Mouse (Mus musculus) cerebellum, adult 18-20 months (tissue): Measurements from ENCODE around the gene Prl.
"Not testable (repeated sequence)": the region's sequence is repeated elsewhere in the genome, so short reads cannot be mapped to it uniquely, and the experiment has no call there.

Experiments used
- DNase-seq, 2 experiments: peaks; one replicate each; pipeline ENCODE4 v3.0.0; 2021

The Prl gene

DNA sequence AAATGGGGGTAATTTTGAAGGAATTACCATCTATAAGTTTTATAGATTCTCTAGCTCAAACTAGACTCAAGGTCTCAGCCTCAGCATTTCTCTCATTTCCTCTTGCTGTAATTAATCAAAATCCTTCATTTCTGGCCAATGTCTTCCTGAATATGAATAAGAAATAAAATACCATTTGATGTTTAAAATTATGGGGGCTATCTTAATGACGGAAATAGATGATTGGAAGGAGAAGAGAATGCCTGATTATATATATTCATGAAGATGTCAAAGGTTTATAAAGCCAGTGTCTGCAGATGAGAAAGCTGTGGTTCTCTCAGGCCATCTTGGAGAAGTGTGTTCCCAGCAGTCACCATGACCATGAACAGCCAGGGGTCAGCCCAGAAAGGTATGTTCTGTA is at the start of gene Prl:
Gene Prl, plus strand, starts transcription at position 301 of the 400 bp plus-strand sequence.
- no peak for DNase-seq

DNA sequence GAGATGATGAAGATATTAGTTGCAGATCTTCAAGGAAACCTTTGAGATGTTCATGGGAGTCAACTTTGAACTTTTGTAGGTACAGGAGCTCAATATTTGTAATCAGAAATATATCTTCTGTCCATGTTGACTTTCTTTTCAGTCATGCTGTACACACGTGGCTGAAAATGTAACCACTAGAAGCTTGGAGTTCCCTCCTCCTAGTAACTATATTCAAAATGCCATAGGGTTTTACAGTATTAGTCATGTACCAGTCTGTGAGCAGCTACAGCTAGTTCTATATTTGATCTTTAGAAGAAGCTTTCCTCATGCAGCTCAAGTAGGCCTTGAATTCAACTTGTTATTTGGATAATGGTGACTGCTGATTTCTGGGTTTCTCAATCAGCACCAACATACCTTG is 30.8 kb upstream of the Prl start:
- no peak for DNase-seq

DNA sequence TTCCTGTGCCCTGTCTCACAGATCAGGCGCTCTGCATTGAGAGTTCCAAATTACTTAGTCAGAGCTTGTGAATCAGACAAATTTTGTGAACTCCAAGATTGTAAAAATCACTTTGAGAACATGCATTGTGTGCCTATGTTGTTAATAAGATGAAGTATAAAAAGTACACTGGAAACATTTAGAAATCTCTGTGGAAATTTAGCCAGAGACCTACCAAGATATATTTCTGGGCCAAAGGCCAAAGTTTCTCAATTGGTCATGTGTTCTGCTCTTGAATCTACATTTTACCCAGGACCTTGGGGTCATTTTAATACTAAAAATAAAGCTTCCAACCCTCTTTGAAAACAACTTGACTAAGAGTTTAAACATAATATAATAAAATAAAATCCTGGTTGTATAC is 30.0 kb upstream of the Prl start:
- no peak for DNase-seq

DNA sequence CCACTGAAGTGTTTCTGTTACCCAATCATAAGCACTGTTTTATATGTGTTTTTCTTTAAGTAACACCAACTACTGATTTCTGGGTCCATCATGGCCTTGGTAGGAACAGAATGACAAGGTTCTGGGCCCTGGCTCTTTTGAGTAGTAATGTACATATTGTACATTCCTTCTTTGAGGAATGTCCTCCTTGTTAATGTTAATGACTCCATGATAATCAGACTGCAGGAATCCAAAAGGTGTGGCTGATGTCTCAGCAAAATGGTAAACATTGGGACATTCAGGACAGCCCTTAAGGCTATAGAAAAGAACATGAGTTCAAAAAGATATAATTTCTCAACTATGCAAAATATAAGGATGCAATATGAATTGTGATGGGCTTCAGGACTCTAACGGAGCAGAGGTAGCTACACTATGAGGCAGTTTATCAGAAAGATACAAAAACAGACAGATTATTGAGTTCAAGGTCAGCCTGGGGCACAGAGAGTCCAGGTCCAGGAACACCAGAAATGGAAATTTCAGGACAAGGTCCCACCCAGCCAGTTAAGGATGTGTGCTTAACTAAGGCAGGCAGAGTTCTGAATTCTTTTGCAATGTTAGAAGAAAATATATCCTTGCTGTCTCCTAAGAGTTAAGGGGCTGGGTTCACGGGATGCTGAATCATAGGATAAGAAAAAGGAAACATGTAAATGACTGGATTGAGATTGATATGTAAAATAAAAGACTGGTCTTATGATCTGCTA is 28.7 kb upstream of the Prl start:
- no peak for DNase-seq

DNA sequence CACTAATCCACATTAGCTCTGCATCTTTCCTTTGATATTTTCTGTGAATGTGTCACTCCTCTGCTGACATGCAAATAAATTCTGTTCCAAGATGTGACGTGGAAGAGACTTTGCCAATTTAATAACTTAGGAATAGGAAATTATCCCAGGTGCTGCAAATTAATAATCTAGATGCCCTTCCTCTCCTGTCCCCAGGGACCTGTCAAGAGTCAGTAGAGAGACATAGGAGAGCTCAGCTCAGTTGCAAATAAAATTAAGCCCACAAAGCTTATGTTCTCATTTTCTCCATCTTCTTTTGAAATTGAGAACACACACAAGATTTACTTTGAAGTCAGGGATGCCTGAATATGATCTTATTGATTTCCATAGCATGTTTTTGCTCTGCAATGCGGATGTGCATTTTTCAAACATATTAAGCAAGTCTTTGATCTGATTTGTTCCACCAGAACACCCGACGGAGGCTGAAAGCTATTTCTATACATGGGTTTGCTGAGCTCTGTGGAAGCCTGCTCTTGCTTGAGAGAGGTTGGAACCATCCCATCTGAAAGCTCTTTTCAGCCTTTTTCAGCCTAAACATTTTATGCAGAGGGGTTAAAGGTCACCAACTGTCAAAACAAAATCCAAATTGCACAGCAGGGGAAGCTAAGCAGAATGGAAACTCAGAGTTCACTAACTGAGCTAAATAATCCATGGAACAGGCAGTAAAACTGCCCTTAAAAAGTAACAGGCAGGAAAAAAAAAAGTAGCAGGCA is 26.1 kb upstream of the Prl start:
- no peak for DNase-seq

DNA sequence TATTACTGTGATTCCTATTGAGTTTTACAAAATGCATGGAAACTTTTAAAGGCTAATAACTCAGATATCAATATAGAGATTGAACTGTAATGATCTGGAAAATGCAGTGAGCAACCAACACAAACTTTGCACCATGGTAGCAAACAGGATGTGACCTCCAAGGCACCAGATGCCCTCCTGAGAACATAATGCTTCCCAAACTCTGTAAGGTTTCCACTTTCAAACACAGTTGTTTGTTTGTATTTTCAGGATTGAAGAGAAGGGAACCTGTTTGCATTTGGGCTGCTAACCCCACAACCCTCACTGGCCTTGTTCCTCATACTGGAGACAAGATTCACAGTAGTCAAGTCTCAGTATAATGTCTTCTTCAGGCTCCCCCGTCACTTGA is 25.5 kb upstream of the Prl start:
- DNase-seq: no peak

DNA sequence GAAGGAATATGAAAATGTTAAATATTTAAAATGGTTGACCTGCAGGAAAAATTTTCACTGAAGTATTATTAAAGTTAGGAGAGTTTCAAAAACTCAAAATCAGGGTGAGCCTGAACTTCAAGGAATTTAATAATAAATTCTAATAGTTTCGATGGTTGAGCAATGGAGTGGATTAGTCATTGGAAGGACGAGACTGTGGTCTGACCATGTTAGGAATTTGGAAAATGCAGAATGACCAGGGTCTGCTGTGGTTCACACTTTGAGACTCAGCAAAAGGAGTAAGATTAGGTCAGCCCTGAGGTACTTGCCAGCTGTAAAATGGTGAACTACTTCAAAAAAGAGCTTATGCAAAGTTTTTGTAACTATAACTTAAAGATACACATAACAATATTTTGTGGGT is 24.4 kb upstream of the Prl start:
- no peak for DNase-seq

DNA sequence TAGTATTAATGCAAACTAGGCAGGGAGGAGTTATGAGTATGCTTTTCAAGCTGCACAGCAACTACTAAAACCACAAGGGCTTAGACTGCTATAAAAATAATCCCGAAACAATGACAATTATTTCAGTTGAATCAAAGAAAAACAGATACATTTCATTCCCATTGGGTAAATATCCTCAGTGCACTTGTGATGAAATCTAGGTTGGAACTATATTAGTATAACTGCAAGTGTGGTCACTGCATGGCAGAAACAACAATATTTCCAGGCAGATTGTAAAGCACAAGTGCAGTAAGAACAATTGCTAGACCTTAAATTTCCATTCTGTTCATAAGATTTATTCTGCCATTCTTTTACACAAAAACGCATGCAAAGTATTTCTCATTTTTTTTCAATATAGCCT is 15.2 kb upstream of the Prl start:
- no peak for DNase-seq

DNA sequence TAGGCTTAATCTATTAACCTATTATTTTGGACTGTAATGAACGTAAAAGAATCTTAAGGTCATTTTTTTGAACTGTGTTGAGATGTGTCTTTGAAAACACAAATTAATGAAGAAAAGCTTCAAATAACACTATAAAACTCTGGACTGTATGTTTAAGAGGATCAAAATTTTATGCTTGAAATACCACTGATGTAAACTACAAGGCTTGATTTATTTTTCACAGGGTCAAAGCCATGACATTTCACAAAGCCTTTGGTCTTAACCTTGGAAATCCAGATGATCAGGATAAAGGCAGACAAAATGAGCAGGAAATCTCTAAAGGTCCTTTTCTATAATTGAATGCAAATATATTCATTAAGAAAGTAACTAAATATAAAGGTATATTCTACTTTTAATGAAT is 14.0 kb upstream of the Prl start:
- DNase-seq: no peak

DNA sequence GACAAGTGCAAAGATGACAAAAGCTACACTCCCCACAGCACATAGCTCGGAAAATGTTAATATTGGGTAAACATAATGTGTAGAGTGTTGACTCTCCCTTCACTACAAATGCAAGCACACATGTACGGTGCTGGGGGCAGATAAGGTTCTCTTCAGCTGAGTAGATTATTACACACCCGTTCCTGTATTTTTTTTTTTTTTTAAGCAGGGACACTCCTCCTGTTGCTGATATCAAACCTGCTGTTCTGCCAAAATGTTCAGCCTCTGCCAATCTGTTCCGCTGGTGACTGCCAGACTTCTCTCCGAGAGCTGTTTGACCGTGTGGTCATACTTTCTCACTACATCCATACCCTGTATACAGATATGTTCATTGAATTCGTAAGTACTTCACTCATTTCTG is 1.8 kb downstream of the Prl start:
- no peak for DNase-seq

DNA sequence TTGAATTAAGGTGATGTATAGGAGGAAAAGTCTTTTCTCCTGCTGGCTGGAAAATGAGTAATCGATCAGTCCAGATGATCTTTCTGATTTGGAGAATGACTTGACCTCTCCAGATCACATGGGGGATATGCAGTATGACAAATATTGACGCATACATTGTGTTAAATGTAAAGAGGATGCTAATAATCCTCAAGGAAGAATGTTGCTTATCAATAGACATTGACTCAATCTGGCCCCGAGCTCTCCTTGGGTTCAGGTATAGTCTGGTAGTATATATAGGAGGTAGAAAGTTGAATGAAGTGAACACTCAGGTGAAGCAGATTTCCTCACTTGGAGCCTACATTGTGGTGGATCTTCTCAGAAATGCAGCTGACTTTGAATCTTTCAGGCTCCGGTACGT is 36.5 kb downstream of the Prl start, which contains the start of gene Prl3d1:
Gene Prl3d1, plus strand, starts transcription at position 301 of the 400 bp plus-strand sequence.
- not testable (repeated sequence) for DNase-seq
